Mouse (Mus musculus) embryonic fibroblast, embryonic 13.5 days (primary cell): ENCODE results near the gene Trappc3. TPM values are rescaled to one million over a fixed set of nuclear protein-coding genes. Genes with fewer than 3 reads are reported as not detected.
A peak's percentile ranks its signal among the peaks of the same experiment; 100 is the strongest.

Experiments used
- H3K27ac ChIP-seq: 2 replicates; pipeline ENCODE4 v1.5.1; 2012; ENCODE audit warnings: low read length, control low read depth, inconsistent platforms; ENCODE audit not compliant: insufficient read depth
- H3K4me1 ChIP-seq: 2 replicates; pipeline ENCODE4 v1.6.1; 2011; ENCODE audit warnings: low read length; ENCODE audit not compliant: control insufficient read depth, insufficient read depth
- H3K4me3 ChIP-seq: 2 replicates; pipeline ENCODE4 v1.5.1; 2011; ENCODE audit warnings: mild to moderate bottlenecking, control low read depth, low read length; ENCODE audit not compliant: insufficient read depth
- CTCF ChIP-seq: IDR thresholded peaks from 2 replicates; pipeline ENCODE4 v1.5.1; 2011; ENCODE audit warnings: mild to moderate bottlenecking, control low read depth, low read length, moderate library complexity, borderline replicate concordance; ENCODE audit not compliant: insufficient read depth
- POLR2A ChIP-seq: IDR thresholded peaks from 2 replicates; pipeline ENCODE4 v1.6.1; 2011; ENCODE audit warnings: low read depth, mild to moderate bottlenecking, control low read depth, low read length, moderate library complexity
- polyA plus RNA-seq: library from polyadenylated mRNA; stranded (reverse); fragments of >200 nt; gene quantifications from 2 replicates; pipeline ENCODE4 v1.2.4, GENCODE M21; 2011; ENCODE audit warnings: low read depth; ENCODE audit not compliant: missing spikeins, insufficient read length

Gene Trappc3
- polyA plus RNA-seq, 1 experiment = 102 TPM

GRCm38 (mm10) chr4:126291196-126291595 is 29.1 kb downstream of the Trappc3 start:
- TF ChIP-seq CTCF (no peak), POLR2A (no peak)
- Histone ChIP-seq H3K4me3 (no peak overlapping the region), H3K27ac (0 out of 2 replicates have a peak overlapping the region, but pooled peaks have one; percentile 7), H3K4me1 (no peaks in the 10 kb centered on the region)

GRCm38 (mm10) chr4:126295152-126295551 is 33.0 kb downstream of the Trappc3 start:
- H3K27ac ChIP-seq = no peak overlapping the region
- TF ChIP-seq CTCF = no peak
- no peak for TF ChIP-seq POLR2A
- no peak overlapping the region for H3K4me3 ChIP-seq
- H3K4me1 ChIP-seq = no peaks in the 10 kb centered on the region

GRCm38 (mm10) chr4:126295937-126296336 is 33.8 kb downstream of the Trappc3 start:
- peaks cover 3% of the 10 kb centered on the region for H3K4me1 ChIP-seq
- no peak overlapping the region for H3K4me3 ChIP-seq
- TF ChIP-seq POLR2A = no peak
- TF ChIP-seq CTCF = no peak
- no peak overlapping the region for H3K27ac ChIP-seq

- TF ChIP-seq POLR2A (no peak), CTCF (no peak)
- peak overlapping the region; percentile 1; the same call in 1 of the 2 replicates for H3K27ac ChIP-seq
- H3K4me1 ChIP-seq = peaks cover 3% of the 10 kb centered on the region
- no peak overlapping the region for H3K4me3 ChIP-seq
Measured at GRCm38 (mm10) chr4:126296617-126297101, 34.5 kb downstream of the Trappc3 start.

GRCm38 (mm10) chr4:126300916-126301583 is 38.9 kb downstream of the Trappc3 start:
- 0 out of 2 replicates have a peak overlapping the region, but pooled peaks have one; percentile 1 for H3K4me3 ChIP-seq
- H3K4me1 ChIP-seq = peaks cover 3% of the 10 kb centered on the region
- peak overlapping the region; percentile 37; the same call in 1 of the 2 replicates for H3K27ac ChIP-seq
- TF ChIP-seq CTCF (no peak), POLR2A (no peak; the same call in 1 of the 2 replicates)

- peaks cover 3% of the 10 kb centered on the region for H3K4me1 ChIP-seq
- H3K27ac ChIP-seq = peak overlapping the region; percentile 7; the same call in 1 of the 2 replicates
- no peak overlapping the region for H3K4me3 ChIP-seq
- no peak for TF ChIP-seq POLR2A
- TF ChIP-seq CTCF = no peak
Measured at GRCm38 (mm10) chr4:126301584-126302309, 39.6 kb downstream of the Trappc3 start.

GRCm38 (mm10) chr4:126303877-126304276 is 41.8 kb downstream of the Trappc3 start:
- no peak for TF ChIP-seq POLR2A
- TF ChIP-seq CTCF = no peak
- Histone ChIP-seq H3K27ac (no peak overlapping the region), H3K4me1 (peaks cover 3% of the 10 kb centered on the region), H3K4me3 (no peak overlapping the region)

- no peak overlapping the region for H3K27ac ChIP-seq
- H3K4me1 ChIP-seq = peaks cover 3% of the 10 kb centered on the region
- TF ChIP-seq CTCF (no peak), POLR2A (no peak)
- H3K4me3 ChIP-seq = no peak overlapping the region
Measured at GRCm38 (mm10) chr4:126305428-126305827, 43.3 kb downstream of the Trappc3 start.

- H3K27ac ChIP-seq = no peak overlapping the region
- no peak for TF ChIP-seq CTCF
- TF ChIP-seq POLR2A = no peak
- no peak overlapping the region for H3K4me3 ChIP-seq
- H3K4me1 ChIP-seq = no peaks in the 10 kb centered on the region
Measured at GRCm38 (mm10) chr4:126306058-126306457, 43.9 kb downstream of the Trappc3 start.

- Histone ChIP-seq H3K4me3 (no peak overlapping the region), H3K27ac (no peak overlapping the region), H3K4me1 (no peaks in the 10 kb centered on the region)
- TF ChIP-seq POLR2A (no peak), CTCF (no peak)
Measured at GRCm38 (mm10) chr4:126306827-126307226, 44.7 kb downstream of the Trappc3 start.
